In genomic region chr19:40461662-40462061, GRCm38 (mm10) we compare ENCODE assay signal across 15 mouse cellular contexts.
"Had no signal": no experiment of that assay in that cellular context is flagged by ENCODE, and none has a peak within 500 bp of the region (broad histone marks: within the 10 kb centered on the region; RNA-seq: fewer than 3 reads in every experiment).

No protein-coding gene starts in this region.

- H3K9ac ChIP-seq: intestine, embryonic 15.5 days; liver, embryonic 15.5 days; midbrain, embryonic 12.5 days; neural tube, embryonic 15.5 days had no signal

- H3K4me3 ChIP-seq: intestine, embryonic 15.5 days; left cerebral cortex, adult 2 months; limb, embryonic 10.5 days; liver, embryonic 15.5 days; midbrain, embryonic 12.5 days; neural tube, embryonic 15.5 days had no signal

- DNase-seq: kidney, adult 8-10 months; kidney, postnatal 25 days; lung, adult 2 months; lung, postnatal 36 days; right cerebral cortex, adult 18-20 months; right cerebral cortex, postnatal 25 days; thymus, postnatal 36 days had no signal

- H3K9me3 ChIP-seq: intestine, embryonic 15.5 days; limb, embryonic 10.5 days; liver, embryonic 15.5 days; midbrain, embryonic 12.5 days; neural tube, embryonic 15.5 days had no signal

- H3K27me3 ChIP-seq: intestine, embryonic 15.5 days; liver, embryonic 15.5 days; midbrain, embryonic 12.5 days; neural tube, embryonic 15.5 days had no signal

- ATAC-seq: lung, postnatal 0 days had no signal

- H3K36me3 ChIP-seq: intestine, embryonic 15.5 days; limb, embryonic 10.5 days; liver, embryonic 15.5 days; midbrain, embryonic 12.5 days; neural tube, embryonic 15.5 days had no signal

- H3K27ac ChIP-seq: left cerebral cortex, adult 2 months; limb, embryonic 10.5 days; midbrain, embryonic 12.5 days; neural tube, embryonic 15.5 days had no signal

- H3K4me2 ChIP-seq: intestine, embryonic 15.5 days; liver, embryonic 11.5 days; midbrain, embryonic 12.5 days; neural tube, embryonic 15.5 days had no signal
